Mouse (Mus musculus): ENCODE measurements around the gene C8b. TPM values are rescaled to one million over a fixed set of nuclear protein-coding genes. Genes with fewer than 3 reads are reported as not detected.

Gene C8b
- polyA plus RNA-seq, 1 experiment, result not detected

DNA sequence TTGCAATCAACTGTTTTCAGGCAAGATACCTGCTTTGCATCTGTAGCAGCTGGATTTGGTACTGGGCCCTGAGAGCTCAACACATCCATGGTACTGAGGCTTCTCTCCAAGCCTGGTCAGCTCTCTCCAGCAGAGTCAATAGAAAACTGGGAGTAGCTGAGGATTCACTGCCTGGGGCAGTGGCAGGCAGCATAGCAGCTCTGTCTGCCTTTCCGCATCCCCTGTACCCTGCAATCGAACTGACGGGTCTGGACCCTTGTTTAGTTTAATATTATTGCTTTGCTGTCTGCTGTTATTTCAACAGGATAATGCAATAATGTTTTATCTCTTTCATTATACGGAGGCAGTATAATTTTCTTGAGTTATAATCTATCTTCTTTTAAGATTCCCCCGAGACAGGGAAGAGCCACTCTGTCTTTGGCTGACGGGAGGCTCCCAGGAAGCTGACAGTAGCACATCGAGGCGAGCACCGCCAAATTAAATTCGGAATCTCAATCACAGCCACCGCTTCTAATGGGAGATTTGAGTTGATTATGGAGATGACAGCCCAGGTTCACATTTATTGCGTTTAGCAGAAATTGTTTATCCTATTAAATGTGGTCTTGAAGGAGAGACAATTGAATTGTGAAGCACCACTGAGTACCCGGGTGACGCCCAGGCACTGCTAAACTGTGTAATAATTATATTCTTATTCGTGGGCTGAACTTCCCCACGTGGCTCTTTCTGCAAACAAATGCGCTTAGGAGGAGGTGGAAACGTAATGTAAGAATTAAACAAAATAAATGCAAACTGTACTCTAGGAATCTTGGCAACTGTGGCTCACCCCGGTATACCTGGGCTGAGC is 39.5 kb downstream of the C8b start:
- H3K4me1 ChIP-seq (ENCODE audit: control insufficient read depth, insufficient read depth, low read length), result no peaks in the 10 kb centered on the region
- TF ChIP-seq CTCF (IDR thresholded peaks at IDR 0.05; ENCODE audit: low read depth, low read length) (no peak), POLR2A (IDR thresholded peaks at IDR 0.05; ENCODE audit: borderline replicate concordance, low read depth, low read length) (no peak)
- no peak overlapping the region for H3K27ac ChIP-seq (ENCODE audit: insufficient read depth, low read depth, low read length)
- no peak overlapping the region for H3K4me3 ChIP-seq (ENCODE audit: insufficient read depth, low read length)

DNA sequence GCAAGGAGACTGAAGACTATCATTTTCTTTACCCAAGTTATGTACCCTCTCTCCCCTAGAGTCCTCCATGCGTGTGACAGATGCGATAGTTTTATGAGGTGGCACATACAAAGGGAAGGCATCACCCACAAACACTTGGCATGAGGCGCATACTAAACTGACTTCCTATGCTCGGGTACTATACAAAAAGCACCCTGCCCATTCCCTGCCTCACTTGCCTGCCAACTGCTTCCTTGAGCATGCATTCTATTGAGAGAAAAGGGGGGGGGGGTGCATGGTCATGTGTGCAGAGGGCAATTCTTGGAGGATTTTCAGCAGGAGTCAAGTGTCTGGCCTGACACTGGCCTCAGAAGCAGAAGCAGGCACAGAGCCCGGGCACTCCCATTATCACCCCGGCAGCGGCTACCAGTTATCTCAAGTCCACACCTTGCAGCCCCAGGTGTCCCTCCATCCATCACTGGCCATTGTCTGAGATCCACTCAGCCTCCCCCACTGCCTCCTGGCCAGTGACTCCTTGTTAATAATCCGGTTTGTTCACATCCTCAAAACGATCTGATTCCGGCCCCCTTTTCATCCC is 44.7 kb downstream of the C8b start:
- Histone ChIP-seq H3K4me3 (ENCODE audit: insufficient read depth, low read length) (no peak overlapping the region), H3K27ac (ENCODE audit: insufficient read depth, low read depth, low read length) (no peak overlapping the region), H3K4me1 (ENCODE audit: control insufficient read depth, insufficient read depth, low read length) (no peaks in the 10 kb centered on the region)
- TF ChIP-seq POLR2A (IDR thresholded peaks at IDR 0.05; ENCODE audit: borderline replicate concordance, low read depth, low read length), result no peak
- TF ChIP-seq CTCF (IDR thresholded peaks at IDR 0.05; ENCODE audit: low read depth, low read length), result no peak

DNA sequence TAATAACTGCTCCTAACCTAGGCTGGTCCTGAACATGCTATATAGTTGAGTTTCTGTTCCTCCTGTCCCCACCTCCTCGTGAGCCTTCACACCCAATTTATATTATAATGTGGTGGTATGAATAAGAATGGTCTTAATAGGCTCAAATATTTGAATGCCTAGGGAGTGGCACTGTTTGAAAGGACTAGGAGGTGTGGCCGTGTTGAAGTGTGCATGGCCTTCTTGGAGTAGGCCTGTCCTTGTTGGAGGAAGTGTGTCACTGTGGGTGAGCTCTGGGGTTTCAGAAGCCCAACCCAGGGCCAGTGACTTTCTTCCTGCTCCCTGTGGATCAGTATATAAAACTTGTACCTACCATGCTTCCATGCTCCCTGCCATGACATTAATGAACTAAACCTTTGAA is 47.5 kb downstream of the C8b start:
- no peak overlapping the region for H3K4me3 ChIP-seq (ENCODE audit: insufficient read depth, low read length)
- no peaks in the 10 kb centered on the region for H3K4me1 ChIP-seq (ENCODE audit: control insufficient read depth, insufficient read depth, low read length)
- TF ChIP-seq CTCF (IDR thresholded peaks at IDR 0.05; ENCODE audit: low read depth, low read length) (no peak), POLR2A (IDR thresholded peaks at IDR 0.05; ENCODE audit: borderline replicate concordance, low read depth, low read length) (no peak)
- no peak overlapping the region for H3K27ac ChIP-seq (ENCODE audit: insufficient read depth, low read depth, low read length)

DNA sequence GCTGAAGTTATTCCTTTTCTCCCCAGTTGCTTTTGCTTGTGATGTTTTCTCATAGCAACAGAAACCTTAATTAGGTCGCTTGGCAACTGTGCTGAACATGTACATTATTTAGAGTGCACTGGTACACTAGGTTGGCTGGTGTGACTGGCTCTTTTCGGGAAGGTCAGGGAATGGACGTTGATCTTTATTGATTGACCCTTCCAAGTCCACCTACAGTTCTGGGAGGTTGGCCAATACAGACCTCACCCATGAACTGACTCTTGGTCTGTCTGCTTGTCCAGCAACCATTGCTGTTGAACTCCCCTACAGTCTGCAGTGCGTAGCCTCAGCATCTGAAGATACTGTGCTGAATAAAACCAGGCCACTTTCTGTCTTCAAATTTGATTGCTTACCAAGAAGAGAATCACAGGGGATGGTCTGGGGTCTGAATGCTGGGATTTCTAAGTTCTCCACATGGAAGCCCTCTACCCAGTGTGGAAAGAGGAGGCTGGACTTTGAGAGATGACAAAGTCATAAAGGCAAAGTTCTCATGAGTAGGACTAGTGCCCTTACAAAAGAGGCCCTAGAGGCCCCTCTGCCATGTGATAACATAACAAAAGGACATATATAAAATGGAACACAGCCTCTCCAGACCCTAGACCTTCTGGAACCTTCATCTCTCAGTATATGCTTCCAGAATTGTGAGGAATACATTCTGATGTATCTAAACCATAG is 50.6 kb downstream of the C8b start:
- H3K4me3 ChIP-seq (ENCODE audit: insufficient read depth, low read length), result no peak overlapping the region
- TF ChIP-seq CTCF (IDR thresholded peaks at IDR 0.05; ENCODE audit: low read depth, low read length) (no peak), POLR2A (IDR thresholded peaks at IDR 0.05; ENCODE audit: borderline replicate concordance, low read depth, low read length) (no peak)
- H3K4me1 ChIP-seq (ENCODE audit: control insufficient read depth, insufficient read depth, low read length), result no peaks in the 10 kb centered on the region
- H3K27ac ChIP-seq (ENCODE audit: insufficient read depth, low read depth, low read length), result no peak overlapping the region

DNA sequence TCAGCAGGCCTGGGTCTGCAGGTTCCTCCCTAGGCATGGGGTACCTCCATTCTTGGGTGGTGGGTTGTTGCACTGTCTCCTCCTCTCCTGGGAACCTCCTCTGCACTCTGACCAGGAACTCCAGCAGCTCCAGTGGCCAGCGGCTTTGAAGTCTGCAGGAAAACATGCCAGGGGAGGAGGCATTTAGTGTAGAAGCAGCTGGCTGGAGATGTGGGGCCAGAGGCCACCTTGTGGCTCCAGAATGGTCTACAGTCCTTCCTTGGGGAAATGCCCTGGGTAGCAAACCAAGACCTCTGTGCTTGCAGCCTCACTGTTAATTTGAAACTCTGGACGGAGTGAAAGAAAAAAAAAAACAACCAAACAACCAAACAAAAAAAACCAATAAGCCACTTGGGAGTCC is 51.4 kb downstream of the C8b start:
- Histone ChIP-seq H3K4me3 (ENCODE audit: insufficient read depth, low read length) (no peak overlapping the region), H3K27ac (ENCODE audit: insufficient read depth, low read depth, low read length) (no peak overlapping the region), H3K4me1 (ENCODE audit: control insufficient read depth, insufficient read depth, low read length) (no peaks in the 10 kb centered on the region)
- TF ChIP-seq CTCF (IDR thresholded peaks at IDR 0.05; ENCODE audit: low read depth, low read length) (no peak), POLR2A (IDR thresholded peaks at IDR 0.05; ENCODE audit: borderline replicate concordance, low read depth, low read length) (no peak)

DNA sequence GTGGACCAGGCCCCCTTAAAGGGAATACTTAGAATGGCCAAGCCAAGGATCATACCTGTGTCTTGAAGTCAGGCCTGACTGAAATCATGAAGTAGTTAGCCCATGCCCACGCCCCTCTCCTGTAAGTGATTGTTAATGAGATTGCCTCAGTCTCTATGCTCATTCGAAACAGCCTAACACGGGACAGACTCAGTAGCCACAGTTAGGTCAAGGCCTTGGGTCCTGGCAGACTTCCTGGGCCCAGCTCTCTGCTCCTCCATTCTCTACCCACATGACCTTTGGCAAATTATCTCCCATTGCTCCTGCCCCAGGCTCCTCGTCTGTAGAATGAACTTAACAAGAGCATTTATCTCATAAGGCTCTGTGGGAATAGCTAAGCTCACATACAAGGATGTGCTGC is 52.9 kb downstream of the C8b start:
- no peak overlapping the region for H3K4me3 ChIP-seq (ENCODE audit: insufficient read depth, low read length)
- TF ChIP-seq POLR2A (IDR thresholded peaks at IDR 0.05; ENCODE audit: borderline replicate concordance, low read depth, low read length) (no peak), CTCF (IDR thresholded peaks at IDR 0.05; ENCODE audit: low read depth, low read length) (no peak)
- H3K4me1 ChIP-seq (ENCODE audit: control insufficient read depth, insufficient read depth, low read length), result no peaks in the 10 kb centered on the region
- H3K27ac ChIP-seq (ENCODE audit: insufficient read depth, low read depth, low read length), result no peak overlapping the region

DNA sequence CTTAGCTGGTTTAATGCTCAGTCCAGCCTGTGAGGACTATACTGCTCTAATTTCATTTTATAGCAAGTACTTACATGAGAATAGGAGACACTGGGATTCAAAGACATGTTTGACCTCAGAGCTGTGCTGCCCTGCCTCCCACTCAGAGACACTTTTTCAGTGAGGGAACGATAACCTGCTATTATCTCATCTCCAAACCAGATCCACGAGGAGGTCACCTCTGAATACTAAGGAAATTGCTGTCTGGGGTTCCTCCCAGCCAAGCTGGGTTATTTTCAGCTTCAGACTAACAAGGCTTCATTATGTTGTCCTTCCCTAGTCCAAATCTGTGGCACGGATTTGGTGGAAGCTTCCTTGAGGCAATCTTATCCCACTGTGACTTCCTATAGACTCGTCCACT is 53.8 kb downstream of the C8b start:
- TF ChIP-seq POLR2A (IDR thresholded peaks at IDR 0.05; ENCODE audit: borderline replicate concordance, low read depth, low read length) (no peak), CTCF (IDR thresholded peaks at IDR 0.05; ENCODE audit: low read depth, low read length) (no peak)
- Histone ChIP-seq H3K4me3 (ENCODE audit: insufficient read depth, low read length) (no peak overlapping the region), H3K4me1 (ENCODE audit: control insufficient read depth, insufficient read depth, low read length) (no peaks in the 10 kb centered on the region), H3K27ac (ENCODE audit: insufficient read depth, low read depth, low read length) (no peak overlapping the region)

DNA sequence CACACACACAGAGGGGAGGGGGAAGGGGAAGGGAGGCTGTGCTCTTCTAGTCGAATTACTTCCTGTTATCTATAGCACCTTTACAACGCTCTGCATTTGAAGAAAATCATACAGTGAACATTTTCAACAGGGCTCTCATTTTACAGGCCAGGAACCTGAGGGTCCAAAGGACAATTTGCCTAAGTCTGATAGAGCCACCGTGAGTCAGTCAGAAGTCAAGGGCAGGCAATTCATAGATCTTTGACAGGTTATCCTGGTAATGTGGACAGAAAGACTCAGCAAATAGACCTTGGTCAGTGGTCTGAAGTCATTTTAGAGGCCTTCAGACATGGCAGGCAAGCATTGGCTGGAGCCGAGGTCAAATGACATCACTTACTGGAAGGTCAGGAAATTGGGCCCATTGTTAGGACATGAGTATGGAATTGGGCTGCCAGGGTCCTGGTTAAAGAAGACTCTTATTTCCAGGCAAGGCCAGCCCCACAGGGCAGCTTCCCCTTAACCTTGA is 57.5 kb downstream of the C8b start:
- no peak overlapping the region for H3K27ac ChIP-seq (ENCODE audit: insufficient read depth, low read depth, low read length)

DNA sequence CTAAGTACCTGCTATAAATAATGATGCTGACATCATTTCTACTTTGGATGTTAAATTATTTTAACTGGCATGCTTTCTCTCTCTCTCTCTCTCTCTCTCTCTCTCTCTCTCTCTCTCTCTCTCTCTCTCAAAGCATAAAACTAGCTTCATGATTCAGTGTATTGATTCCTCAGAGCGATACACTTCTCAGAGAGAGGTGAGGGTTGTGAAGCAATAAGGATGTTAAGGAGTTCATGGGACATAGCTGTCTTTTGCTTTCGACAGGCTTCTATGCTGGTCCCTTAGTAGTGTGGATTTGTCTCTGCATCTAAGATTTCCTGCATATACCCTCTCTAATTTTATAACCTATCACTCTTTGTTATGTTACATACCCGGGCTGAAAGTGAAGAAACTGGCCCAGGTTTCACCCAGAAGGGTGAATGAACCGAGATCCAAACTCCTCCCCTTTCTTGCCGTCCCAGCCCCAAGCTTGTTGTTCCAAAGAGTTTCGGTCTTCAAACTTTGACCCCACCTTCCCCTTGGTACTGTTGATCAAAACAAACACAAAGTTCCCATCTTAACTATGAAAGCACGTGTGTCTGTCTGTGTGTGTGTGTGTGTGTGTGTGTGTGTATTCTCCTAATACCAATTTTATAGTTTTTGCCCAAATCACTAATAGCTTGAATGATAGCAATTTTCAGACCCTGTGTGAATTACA is 58.4 kb downstream of the C8b start:
- Histone ChIP-seq H3K4me3 (ENCODE audit: insufficient read depth, low read length) (no peak overlapping the region), H3K27ac (ENCODE audit: insufficient read depth, low read depth, low read length) (no peak overlapping the region), H3K4me1 (ENCODE audit: control insufficient read depth, insufficient read depth, low read length) (no peaks in the 10 kb centered on the region)
- no peak for TF ChIP-seq POLR2A (IDR thresholded peaks at IDR 0.05; ENCODE audit: borderline replicate concordance, low read depth, low read length)
- no peak for TF ChIP-seq CTCF (IDR thresholded peaks at IDR 0.05; ENCODE audit: low read depth, low read length)

More for the DNA sequence above, 57.5 kb downstream of the C8b start:
- Histone ChIP-seq H3K4me3 (ENCODE audit: insufficient read depth, low read length) (no peak overlapping the region), H3K4me1 (ENCODE audit: control insufficient read depth, insufficient read depth, low read length) (no peaks in the 10 kb centered on the region)
- TF ChIP-seq CTCF (IDR thresholded peaks at IDR 0.05; ENCODE audit: low read depth, low read length) (no peak), POLR2A (IDR thresholded peaks at IDR 0.05; ENCODE audit: borderline replicate concordance, low read depth, low read length) (no peak)

Data from bone marrow macrophage, adult 2 months (primary cell).